Mouse (Mus musculus) kidney, embryonic 15.5 days (tissue): Measurements from ENCODE around the gene Hspa2. TPM values are rescaled to one million over a fixed set of nuclear protein-coding genes. Genes with fewer than 3 reads are reported as not detected.

Experiments used
- ATAC-seq: fragments of 200-750 bp; cut with Nextera tagmentation; replicated peaks from 2 replicates; pipeline ENCODE4 v1.8.0; 2017; ENCODE audit warnings: moderate TSS enrichment; ENCODE audit not compliant: low FRiP score
- H3K27ac ChIP-seq: fragments of 300-500 bp; sonication (generic); 2 replicates; pipeline ENCODE4 v1.5.1; 2015; ENCODE audit warnings: mild to moderate bottlenecking, inconsistent platforms
- H3K27me3 ChIP-seq: fragments of 300-500 bp; sonication (generic); 2 replicates; pipeline ENCODE4 v1.6.1; 2015; ENCODE audit warnings: inconsistent platforms
- H3K36me3 ChIP-seq: fragments of 300-500 bp; sonication (generic); 2 replicates; pipeline ENCODE4 v1.6.1; 2015; ENCODE audit warnings: inconsistent platforms
- H3K4me1 ChIP-seq: fragments of 300-500 bp; sonication (generic); 2 replicates; pipeline ENCODE4 v1.6.1; 2015; ENCODE audit warnings: inconsistent platforms
- H3K4me2 ChIP-seq: fragments of 300-500 bp; sonication (generic); 2 replicates; pipeline ENCODE4 v1.6.1; 2015; ENCODE audit warnings: moderate library complexity, mild to moderate bottlenecking, inconsistent platforms
- H3K4me3 ChIP-seq: fragments of 300-500 bp; sonication (generic); replicated peaks from 2 replicates; pipeline ENCODE4 v1.5.1; 2015; ENCODE audit warnings: mild to moderate bottlenecking, inconsistent platforms
- H3K9ac ChIP-seq: fragments of 300-500 bp; sonication (generic); 2 replicates; pipeline ENCODE4 v1.6.1; 2015; ENCODE audit warnings: mild to moderate bottlenecking, inconsistent platforms
- H3K9me3 ChIP-seq: fragments of 300-500 bp; sonication (generic); replicated peaks from 2 replicates; pipeline ENCODE4 v1.6.1; 2016; ENCODE audit warnings: inconsistent platforms
- WGBS: fragments of 180-500 bp; shearing (Covaris S2); methylation state at CpG from one replicate; pipeline ENCODE4 v1.1.7; 2015; ENCODE audit warnings: mixed read lengths; 5-methylcytosine and 5-hydroxymethylcytosine counted together
- polyA plus RNA-seq: library from polyadenylated mRNA; unstranded; fragments of >200 nt; fragmentation: Nextera tagmentation; extraction: Ambion mirVana; gene quantifications from 2 replicates; pipeline ENCODE4 v1.2.1, GENCODE M21; 2015

Gene Hspa2
- polyA plus RNA-seq, 1 experiment from 2014 or later = 10.3 TPM

- WGBS = under 1% methylated on average over 60 of the region's 63 CpGs
- Histone ChIP-seq H3K4me3 (peak overlapping the region; percentile 97), H3K9ac (peak overlapping the region; percentile 97), H3K9me3 (no peaks in the 10 kb centered on the region), H3K4me2 (peak overlapping the region; percentile 91), H3K36me3 (no peaks in the 10 kb centered on the region), H3K27me3 (no peaks in the 10 kb centered on the region), H3K4me1 (peaks cover 49% of the 10 kb centered on the region), H3K27ac (peak overlapping the region; percentile 100)
- ATAC-seq = peak; percentile 75
These were observed 33.0 kb upstream of the Hspa2 start for GRCm38 (mm10) chr12:76370831-76371571.

DNA sequence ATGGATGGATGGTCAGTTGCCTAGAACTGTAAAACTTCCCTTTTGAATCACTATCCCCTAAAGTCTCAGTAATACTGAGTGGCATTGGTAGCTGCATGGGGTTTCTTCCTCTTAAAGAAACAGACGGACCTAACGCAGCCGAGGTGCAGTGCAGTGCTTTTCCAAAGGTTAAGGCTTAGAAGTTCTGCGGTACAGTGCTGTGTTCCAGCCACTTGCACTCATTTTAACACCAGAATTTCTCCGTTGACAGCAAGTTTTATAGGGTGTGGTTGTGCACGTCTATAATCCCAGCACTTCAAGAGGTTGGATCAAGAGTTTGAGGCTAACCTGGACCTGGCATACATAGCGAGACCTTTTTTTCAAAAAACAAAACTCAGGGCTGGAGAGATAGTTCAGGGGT, 31.9 kb upstream of the Hspa2 start:
- 33% methylated on average over 7 of the region's 7 CpGs for WGBS
- H3K9ac ChIP-seq = peak overlapping the region; percentile 97
- H3K4me1 ChIP-seq = peaks cover 39% of the 10 kb centered on the region
- ATAC-seq = no peak
- no peak overlapping the region for H3K27ac ChIP-seq
- H3K27me3 ChIP-seq = no peaks in the 10 kb centered on the region
- peak overlapping the region; percentile 97 for H3K4me3 ChIP-seq
- H3K9me3 ChIP-seq = no peaks in the 10 kb centered on the region
- H3K36me3 ChIP-seq = no peaks in the 10 kb centered on the region
- peak overlapping the region; percentile 91 for H3K4me2 ChIP-seq

- no peak overlapping the region for H3K27ac ChIP-seq
- H3K4me2 ChIP-seq = peak overlapping the region; percentile 91
These were observed 30.8 kb upstream of the Hspa2 start for GRCm38 (mm10) chr12:76372881-76373818.

DNA sequence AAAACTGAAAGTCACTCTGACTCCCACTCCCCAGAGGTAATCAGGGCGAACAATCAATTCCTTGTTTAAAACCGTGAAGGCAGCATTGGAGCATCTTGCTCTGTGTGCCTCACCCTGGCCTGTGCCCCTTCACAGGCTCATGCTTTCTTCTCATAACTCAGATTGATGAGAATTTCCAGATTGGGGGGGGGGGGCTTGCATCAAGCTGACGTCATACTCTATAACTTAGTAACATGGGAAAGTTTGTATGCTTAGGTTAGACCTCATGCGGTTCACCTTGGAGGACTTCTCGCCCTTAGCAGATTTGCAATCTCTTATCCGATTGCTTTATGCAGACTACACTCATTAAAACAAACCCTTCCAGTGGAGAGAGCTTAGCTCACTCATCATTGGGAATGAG, 30.0 kb upstream of the Hspa2 start:
- H3K4me1 ChIP-seq = peaks cover 21% of the 10 kb centered on the region
- no peak overlapping the region for H3K4me3 ChIP-seq
- no peak overlapping the region for H3K27ac ChIP-seq
- H3K36me3 ChIP-seq = no peaks in the 10 kb centered on the region
- 64% methylated on average over 6 of the region's 6 CpGs for WGBS
- no peaks in the 10 kb centered on the region for H3K9me3 ChIP-seq
- no peak for ATAC-seq
- no peak overlapping the region for H3K9ac ChIP-seq
- no peaks in the 10 kb centered on the region for H3K27me3 ChIP-seq
- H3K4me2 ChIP-seq = no peak overlapping the region

More at GRCm38 (mm10) chr12:76372881-76373818, 30.8 kb upstream of the Hspa2 start:
- Histone ChIP-seq H3K36me3 (no peaks in the 10 kb centered on the region), H3K9ac (no peak overlapping the region), H3K27me3 (no peaks in the 10 kb centered on the region), H3K9me3 (no peaks in the 10 kb centered on the region), H3K4me3 (0 out of 2 replicates have a peak overlapping the region, but pooled peaks have one; percentile 97), H3K4me1 (peaks cover 28% of the 10 kb centered on the region)
- 69% methylated on average over 7 of the region's 7 CpGs for WGBS
- ATAC-seq = no peak

DNA sequence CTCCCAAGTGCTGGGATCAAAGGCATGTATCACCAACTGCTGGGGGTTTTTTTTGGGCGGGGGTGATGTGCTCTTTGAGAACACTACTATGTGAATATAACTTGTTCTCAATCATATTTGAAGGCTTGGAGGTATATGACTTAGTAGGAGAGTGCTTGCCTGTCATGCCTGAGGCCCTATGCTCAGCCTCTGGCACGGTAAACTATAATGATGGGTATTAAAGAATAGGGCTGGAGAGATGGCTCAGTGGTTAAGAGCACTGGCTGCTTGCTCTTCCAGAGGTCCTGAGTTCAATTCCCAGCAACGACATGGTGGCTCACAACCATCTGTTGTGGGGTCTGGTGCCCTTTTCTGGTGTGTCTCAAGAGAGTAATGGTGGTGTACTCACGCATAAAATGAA, 29.1 kb upstream of the Hspa2 start:
- no peak overlapping the region for H3K27ac ChIP-seq
- peaks cover 21% of the 10 kb centered on the region for H3K4me1 ChIP-seq
- 84% methylated on average over 4 of the region's 4 CpGs for WGBS
- H3K9me3 ChIP-seq = no peaks in the 10 kb centered on the region
- ATAC-seq = no peak
- H3K4me3 ChIP-seq = no peak overlapping the region
- H3K36me3 ChIP-seq = no peaks in the 10 kb centered on the region
- no peak overlapping the region for H3K9ac ChIP-seq
- H3K4me2 ChIP-seq = no peak overlapping the region
- H3K27me3 ChIP-seq = no peaks in the 10 kb centered on the region

DNA sequence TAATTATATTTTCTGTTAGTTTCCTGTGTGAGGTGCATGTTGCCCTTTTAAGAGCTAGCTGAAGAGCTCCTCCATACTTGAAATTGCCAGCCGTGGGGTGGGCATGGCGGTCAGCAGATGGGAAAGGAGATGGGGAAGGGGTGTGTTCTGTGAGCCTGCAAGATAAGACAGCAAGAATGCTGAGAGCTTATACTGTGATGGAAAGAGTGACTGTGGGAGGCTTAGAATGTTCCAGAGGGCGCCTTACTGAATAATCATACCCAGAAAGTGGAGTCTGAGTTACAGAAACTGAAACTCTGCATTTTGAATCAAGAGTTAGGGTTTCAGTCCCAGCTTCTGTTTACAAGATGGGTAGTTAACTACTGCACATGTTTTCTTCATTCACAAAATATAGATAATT, 28.5 kb upstream of the Hspa2 start:
- Histone ChIP-seq H3K4me3 (no peak overlapping the region), H3K4me2 (no peak overlapping the region), H3K9me3 (no peaks in the 10 kb centered on the region), H3K27me3 (no peaks in the 10 kb centered on the region), H3K4me1 (peaks cover 21% of the 10 kb centered on the region), H3K27ac (no peak overlapping the region), H3K9ac (no peak overlapping the region), H3K36me3 (no peaks in the 10 kb centered on the region)
- WGBS = 85% methylated on average over 3 of the region's 3 CpGs
- ATAC-seq = no peak

GRCm38 (mm10) chr12:76376649-76377048, 27.3 kb upstream of the Hspa2 start:
- no peak overlapping the region for H3K27ac ChIP-seq
- peaks cover 20% of the 10 kb centered on the region for H3K4me1 ChIP-seq
- H3K36me3 ChIP-seq = no peaks in the 10 kb centered on the region
- no peak overlapping the region for H3K9ac ChIP-seq
- H3K4me3 ChIP-seq = no peak overlapping the region
- no peak for ATAC-seq
- no peaks in the 10 kb centered on the region for H3K9me3 ChIP-seq
- WGBS = 58% methylated on average over 7 of the region's 7 CpGs
- H3K27me3 ChIP-seq = no peaks in the 10 kb centered on the region
- no peak overlapping the region for H3K4me2 ChIP-seq

DNA sequence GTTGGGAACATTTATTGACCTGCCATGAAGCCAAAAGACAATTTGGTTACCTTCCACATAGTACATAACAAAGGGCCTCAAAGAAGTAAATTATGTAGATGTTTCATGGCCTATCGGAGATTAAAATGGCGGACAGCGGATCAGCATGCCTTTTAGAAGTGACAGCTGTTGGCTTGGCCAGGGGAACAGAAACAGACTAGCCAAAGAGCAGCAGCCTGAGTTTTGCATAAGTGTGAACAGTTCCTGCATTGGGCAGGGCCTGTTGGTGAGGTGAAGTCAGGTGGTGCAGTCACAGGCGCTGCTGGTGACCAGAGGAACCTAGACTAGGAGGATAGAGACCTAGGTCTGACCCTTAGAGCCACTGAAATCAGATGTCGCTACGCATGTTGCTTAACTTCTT, 26.9 kb upstream of the Hspa2 start:
- no peak for ATAC-seq
- no peak overlapping the region for H3K4me3 ChIP-seq
- 93% methylated on average over 6 of the region's 6 CpGs for WGBS

DNA sequence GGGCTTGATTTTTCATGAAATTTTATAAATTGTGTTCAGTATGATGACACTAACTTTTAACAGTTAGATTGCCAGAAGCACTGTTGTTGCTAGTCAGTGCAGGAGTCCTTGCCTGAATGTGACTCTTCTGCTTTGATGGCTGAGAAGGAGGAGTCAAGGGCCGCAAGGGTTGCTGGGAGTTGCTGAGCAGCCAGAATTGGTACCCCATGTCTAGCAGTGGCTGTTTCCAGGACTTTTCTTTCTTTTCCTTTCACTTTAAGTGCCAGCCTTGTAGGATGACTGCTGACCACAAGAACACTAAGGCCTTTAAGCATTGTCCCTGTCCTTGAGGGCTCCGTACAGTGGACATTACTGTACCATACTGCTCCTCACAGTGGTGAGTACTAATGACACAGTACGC, 26.2 kb upstream of the Hspa2 start:
- Histone ChIP-seq H3K36me3 (no peaks in the 10 kb centered on the region; the same call in 1 of the 2 replicates), H3K4me1 (peaks cover 9% of the 10 kb centered on the region), H3K4me3 (no peak overlapping the region), H3K27ac (no peak overlapping the region), H3K27me3 (no peaks in the 10 kb centered on the region), H3K4me2 (no peak overlapping the region), H3K9ac (no peak overlapping the region), H3K9me3 (no peaks in the 10 kb centered on the region)
- 0 out of 2 replicates have a peak, but pooled peaks have one; percentile 37 for ATAC-seq
- WGBS = 89% methylated on average over 3 of the region's 3 CpGs

More for the DNA sequence above, 26.9 kb upstream of the Hspa2 start:
- H3K9me3 ChIP-seq = no peaks in the 10 kb centered on the region
- H3K9ac ChIP-seq = no peak overlapping the region
- H3K36me3 ChIP-seq = no peaks in the 10 kb centered on the region
- peaks cover 16% of the 10 kb centered on the region for H3K4me1 ChIP-seq
- H3K27me3 ChIP-seq = no peaks in the 10 kb centered on the region
- no peak overlapping the region for H3K4me2 ChIP-seq
- no peak overlapping the region for H3K27ac ChIP-seq

DNA sequence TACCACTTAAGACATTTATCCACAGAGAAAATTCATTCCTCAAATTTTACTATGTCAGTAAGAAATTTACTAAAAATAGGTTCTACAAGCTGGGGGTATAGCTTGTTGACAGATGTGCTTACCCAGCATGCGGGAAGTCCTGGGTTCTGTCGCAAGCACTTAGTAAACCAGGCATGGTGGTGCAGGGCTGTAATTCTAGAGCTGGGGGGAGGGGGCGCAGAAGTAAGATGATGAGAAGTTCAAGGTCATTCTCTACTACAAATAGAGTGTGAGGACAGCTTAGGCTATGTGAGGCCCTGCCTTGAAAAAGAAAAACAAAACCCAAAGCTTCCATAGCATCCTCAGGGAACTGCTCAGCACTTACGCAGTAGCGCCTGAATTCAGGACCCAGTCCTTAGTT, 25.4 kb upstream of the Hspa2 start:
- 79% methylated on average over 5 of the region's 5 CpGs for WGBS
- no peak overlapping the region for H3K4me3 ChIP-seq
- H3K27me3 ChIP-seq = no peaks in the 10 kb centered on the region
- H3K27ac ChIP-seq = no peak overlapping the region
- ATAC-seq = no peak
- H3K36me3 ChIP-seq = peaks cover 3% of the 10 kb centered on the region; the same call in 1 of the 2 replicates
- 0 out of 2 replicates have a peak, but pooled peaks cover 5% of the 10 kb centered on the region for H3K4me1 ChIP-seq
- no peak overlapping the region for H3K9ac ChIP-seq
- H3K4me2 ChIP-seq = no peak overlapping the region
- no peaks in the 10 kb centered on the region for H3K9me3 ChIP-seq

GRCm38 (mm10) chr12:76380151-76380550, 23.8 kb upstream of the Hspa2 start:
- no peaks in the 10 kb centered on the region for H3K4me1 ChIP-seq
- 80% methylated on average over 7 of the region's 7 CpGs for WGBS
- H3K9ac ChIP-seq = no peak overlapping the region
- peaks cover 9% of the 10 kb centered on the region for H3K36me3 ChIP-seq
- no peak overlapping the region for H3K4me2 ChIP-seq
- H3K9me3 ChIP-seq = no peaks in the 10 kb centered on the region
- no peak for ATAC-seq
- H3K27ac ChIP-seq = no peak overlapping the region
- H3K4me3 ChIP-seq = no peak overlapping the region
- H3K27me3 ChIP-seq = no peaks in the 10 kb centered on the region

- H3K4me1 ChIP-seq = no peaks in the 10 kb centered on the region
- no peak overlapping the region for H3K27ac ChIP-seq
- 93% methylated on average over 8 of the region's 8 CpGs for WGBS
- H3K9ac ChIP-seq = no peak overlapping the region
- peaks cover 46% of the 10 kb centered on the region for H3K36me3 ChIP-seq
- H3K4me2 ChIP-seq = no peak overlapping the region
- H3K9me3 ChIP-seq = no peaks in the 10 kb centered on the region
- H3K4me3 ChIP-seq = no peak overlapping the region
- no peak for ATAC-seq
- H3K27me3 ChIP-seq = no peaks in the 10 kb centered on the region
These were observed 18.6 kb upstream of the Hspa2 start for GRCm38 (mm10) chr12:76385342-76385741.
